ENCODE assay signal across 8 mouse cellular contexts in the genomic region with DNA sequence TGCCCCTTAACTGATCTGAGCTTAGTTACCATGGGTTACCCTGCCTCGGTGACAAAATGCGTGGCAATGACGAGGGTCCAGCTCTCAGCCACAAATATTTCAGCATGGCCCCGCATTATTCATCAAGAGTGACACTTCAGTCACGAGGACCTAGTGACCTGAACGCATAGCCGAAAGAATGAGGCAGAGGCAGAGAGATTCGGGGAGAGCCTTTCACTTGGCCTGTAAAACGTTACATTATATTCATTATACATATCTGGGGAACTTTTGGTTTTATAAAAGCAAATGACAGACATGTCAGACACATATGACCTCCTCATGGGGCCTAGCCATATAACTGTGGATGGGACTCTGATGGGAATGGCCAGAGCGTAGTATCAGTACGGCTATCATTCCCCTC. TPM values are rescaled to one million over a fixed set of nuclear protein-coding genes. Genes with fewer than 3 reads are reported as not detected.
DNase-seq lines count a peak whose midpoint lies in the region; ATAC-seq and TF ChIP-seq lines count a peak whose summit lies in the region.
"Had no signal": no experiment of that assay in that cellular context is flagged by ENCODE, and none has a peak within 500 bp of the region (broad histone marks: within the 10 kb centered on the region; RNA-seq: fewer than 3 reads in every experiment).

A gene (minus strand): TSS at position 101 of the 400 bp plus-strand sequence.

- H3K4me1 ChIP-seq in lung, embryonic 16.5 days (replicated peaks; ENCODE audit: control insufficient read depth, insufficient read depth, low read length) = peaks cover 5% of the 10 kb centered on the region; the same call in 1 of the 2 replicates
- H3K4me1 ChIP-seq in forebrain, postnatal 0 days (ENCODE audit: insufficient read depth) = 0 out of 2 replicates have a peak, but pooled peaks cover 5% of the 10 kb centered on the region
- peaks cover 15% of the 10 kb centered on the region for H3K4me1 ChIP-seq in limb, embryonic 12.5 days (replicated peaks)
- H3K4me1 ChIP-seq in stomach, embryonic 16.5 days (ENCODE audit: control insufficient read depth, insufficient read depth, low read length) = peaks cover 9% of the 10 kb centered on the region

- ATAC-seq in lung, embryonic 16.5 days (ENCODE audit: low read depth) = no peak
- ATAC-seq in forebrain, postnatal 0 days = no peak
- ATAC-seq in limb, embryonic 12.5 days (ENCODE audit: insufficient number of reproducible peaks, insufficient read depth, low FRiP score, low TSS enrichment, low read depth) = no peak
- no peak for ATAC-seq in stomach, embryonic 16.5 days (ENCODE audit: insufficient read depth, low FRiP score)
- ATAC-seq in cerebellum, adult (ENCODE audit: insufficient number of reproducible peaks, low FRiP score, low TSS enrichment) = no peak
- no peak for ATAC-seq in granulocyte monocyte progenitor cell, adult 5-6 weeks (replicated peaks; ENCODE audit: poor library complexity, severe bottlenecking)

- peak within 1 kb of the TSS; percentile 43 for H3K4me3 ChIP-seq in lung, embryonic 16.5 days (ENCODE audit: low read length)
- H3K4me3 ChIP-seq in forebrain, postnatal 0 days (ENCODE audit: low read depth, low read length) = peak within 1 kb of the TSS; percentile 40
- H3K4me3 ChIP-seq in limb, embryonic 12.5 days (replicated peaks) = peak within 1 kb of the TSS; percentile 48
- H3K4me3 ChIP-seq in stomach, embryonic 16.5 days (replicated peaks; ENCODE audit: low read length) = peak within 1 kb of the TSS; percentile 45

- TF ChIP-seq CTCF in forebrain, postnatal 0 days (IDR thresholded peaks at IDR 0.05; ENCODE audit: low read depth) = no peak

- H3K36me3 ChIP-seq in lung, embryonic 16.5 days (ENCODE audit: control insufficient read depth, insufficient read depth, low read length) = no peaks in the 10 kb centered on the region
- no peaks in the 10 kb centered on the region for H3K36me3 ChIP-seq in forebrain, postnatal 0 days (ENCODE audit: insufficient read depth)
- no peaks in the 10 kb centered on the region for H3K36me3 ChIP-seq in limb, embryonic 12.5 days
- no peaks in the 10 kb centered on the region for H3K36me3 ChIP-seq in stomach, embryonic 16.5 days (ENCODE audit: control insufficient read depth, insufficient read depth, low read length)

- H3K4me2 ChIP-seq in lung, embryonic 16.5 days (ENCODE audit: low read depth, low read length) = peak within 1 kb of the TSS; percentile 64
- H3K4me2 ChIP-seq in forebrain, postnatal 0 days (ENCODE audit: low read depth) = peak within 1 kb of the TSS; percentile 87
- H3K4me2 ChIP-seq in limb, embryonic 12.5 days = peak within 1 kb of the TSS; percentile 94
- peak within 1 kb of the TSS; percentile 78 for H3K4me2 ChIP-seq in stomach, embryonic 16.5 days (ENCODE audit: low read depth, low read length)

- no peak within 1 kb of the TSS for H3K27ac ChIP-seq in lung, embryonic 16.5 days (ENCODE audit: low read length)
- no peak within 1 kb of the TSS for H3K27ac ChIP-seq in forebrain, postnatal 0 days (ENCODE audit: low read depth, low read length)
- no peak within 1 kb of the TSS for H3K27ac ChIP-seq in limb, embryonic 12.5 days
- no peak within 1 kb of the TSS for H3K27ac ChIP-seq in stomach, embryonic 16.5 days (ENCODE audit: low read length)

- no peaks in the 10 kb centered on the region for H3K9me3 ChIP-seq in lung, embryonic 16.5 days (ENCODE audit: control insufficient read depth, low read length)
- H3K9me3 ChIP-seq in forebrain, postnatal 0 days (ENCODE audit: low read length) = no peaks in the 10 kb centered on the region
- no peaks in the 10 kb centered on the region for H3K9me3 ChIP-seq in limb, embryonic 12.5 days
- H3K9me3 ChIP-seq in stomach, embryonic 16.5 days (replicated peaks; ENCODE audit: control insufficient read depth, low read length) = no peaks in the 10 kb centered on the region

- peaks cover 24% of the 10 kb centered on the region for H3K27me3 ChIP-seq in lung, embryonic 16.5 days (ENCODE audit: control insufficient read depth, insufficient read depth, low read depth, low read length)
- H3K27me3 ChIP-seq in forebrain, postnatal 0 days (ENCODE audit: insufficient read depth, low read length) = peaks cover 25% of the 10 kb centered on the region
- peaks cover 40% of the 10 kb centered on the region for H3K27me3 ChIP-seq in limb, embryonic 12.5 days
- H3K27me3 ChIP-seq in stomach, embryonic 16.5 days (ENCODE audit: control insufficient read depth, insufficient read depth, low read length) = peaks cover 18% of the 10 kb centered on the region

- H3K9ac ChIP-seq in lung, embryonic 16.5 days (ENCODE audit: low read length) = 0 out of 2 replicates have a peak within 1 kb of the TSS, but pooled peaks have one; percentile 11
- peak within 1 kb of the TSS; percentile 40 for H3K9ac ChIP-seq in forebrain, postnatal 0 days
- H3K9ac ChIP-seq in limb, embryonic 12.5 days (replicated peaks) = peak within 1 kb of the TSS; percentile 35
- peak within 1 kb of the TSS; percentile 56 for H3K9ac ChIP-seq in stomach, embryonic 16.5 days (ENCODE audit: low read length)

- no peak for DNase-seq in lung, postnatal 10 days
- no peak for DNase-seq in forebrain, postnatal 0 days

- 45% methylated on average over 11 of the region's 11 CpGs for WGBS in lung, embryonic 16.5 days
- WGBS in forebrain, postnatal 0 days = 57% methylated on average over 11 of the region's 11 CpGs
- 54% methylated on average over 11 of the region's 11 CpGs for WGBS in limb, embryonic 12.5 days
- 62% methylated on average over 11 of the region's 11 CpGs for WGBS in stomach, embryonic 16.5 days

RNA-seq across cellular contexts. Expression of the gene that starts here (rescaled TPM):
- polyA plus RNA-seq in lung, embryonic 16.5 days (2015; fragmentation: Nextera tagmentation; extraction: Ambion mirVana) = 0.18 TPM in 1 of 2 replicates, not detected in the other
- total RNA-seq in forebrain, postnatal 0 days (2014; rRNA removed) = 4.5 and 4.6 TPM in 2 replicates
- 5.1 and 5.5 TPM in 2 replicates for polyA plus RNA-seq in forebrain, postnatal 0 days (2015; fragmentation: Nextera tagmentation; extraction: Ambion mirVana)
- 0.69 and 1.1 TPM in 2 replicates for polyA plus RNA-seq in limb, embryonic 12.5 days (2016; fragmentation: Nextera tagmentation; extraction: Ambion mirVana)
- polyA plus RNA-seq in stomach, embryonic 16.5 days (2015; fragmentation: Nextera tagmentation; extraction: Ambion mirVana) = 0.22 and 0.35 TPM in 2 replicates
- not detected in 2 replicates for total RNA-seq in granulocyte monocyte progenitor cell, adult 5-6 weeks (2014; fragmentation: Nextera tagmentation)
- not detected in 2 replicates for total RNA-seq in granulocyte monocyte progenitor cell, adult 5-6 weeks (2017)
- total RNA-seq: hematopoietic stem cell, adult 5-6 weeks had no signal
